Mouse (Mus musculus): ENCODE results near the gene Dock8.
A peak's percentile ranks its signal among the peaks of the same experiment; 100 is the strongest.

The Dock8 gene

DNA sequence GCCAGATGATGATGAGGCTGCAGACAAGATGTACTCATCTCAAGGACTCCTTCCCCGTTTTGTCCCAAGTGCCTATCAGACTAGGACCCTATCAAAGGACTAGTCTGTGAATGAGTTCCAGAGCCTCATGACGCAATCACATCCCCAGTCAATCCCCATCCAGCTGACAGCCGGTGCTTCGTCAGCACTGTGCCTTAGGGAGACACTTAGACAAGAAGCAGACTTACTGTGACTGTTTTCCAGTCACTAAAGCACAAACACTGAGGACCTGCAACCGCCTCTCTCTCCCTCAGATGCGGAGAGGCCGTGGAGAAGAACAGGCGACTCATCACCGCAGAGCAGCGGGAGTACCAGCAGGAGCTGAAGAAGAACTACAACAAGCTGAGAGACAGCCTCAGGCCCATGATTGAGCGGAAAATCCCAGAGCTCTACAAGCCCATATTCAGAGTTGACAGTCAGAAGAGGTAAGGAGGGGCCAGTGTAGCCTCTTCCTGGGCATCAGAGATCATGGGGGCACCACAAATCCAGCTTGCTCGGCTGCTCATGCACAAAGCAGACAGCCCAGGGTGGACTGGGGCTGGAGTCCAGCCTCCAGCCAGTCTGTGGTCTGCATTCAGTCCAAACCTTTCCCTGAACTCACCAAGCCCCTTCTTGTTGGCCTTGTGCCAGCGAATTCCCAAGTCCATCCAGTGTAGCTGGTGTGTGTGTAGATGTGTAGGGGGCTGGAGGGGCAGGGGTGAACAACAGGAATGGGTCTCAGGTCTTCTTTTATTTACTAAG, 200.9 kb downstream of the Dock8 start:
- no peak for DNase-seq (ENCODE audit: low spot score)

DNA sequence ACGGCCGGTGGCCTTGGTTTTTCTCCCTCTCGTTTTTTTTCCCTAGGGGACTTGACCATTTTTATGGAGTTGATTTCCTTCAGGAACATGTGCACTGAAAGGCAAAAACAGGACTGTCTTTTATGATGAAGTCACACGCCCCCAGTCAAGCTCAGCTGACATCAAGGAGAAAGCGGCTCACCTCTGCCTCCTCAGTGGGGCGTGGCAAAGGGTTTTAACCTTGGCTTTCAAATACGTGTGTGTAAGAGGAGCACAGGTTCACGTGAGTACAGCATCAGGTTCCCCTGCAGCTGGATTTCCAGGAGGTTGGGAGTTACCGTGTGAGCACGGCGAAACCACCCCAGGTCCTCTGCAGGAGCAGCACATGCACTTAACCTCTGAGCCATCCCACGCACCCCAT, 203.7 kb downstream of the Dock8 start:
- DNase-seq (ENCODE audit: low spot score) = no peak

DNA sequence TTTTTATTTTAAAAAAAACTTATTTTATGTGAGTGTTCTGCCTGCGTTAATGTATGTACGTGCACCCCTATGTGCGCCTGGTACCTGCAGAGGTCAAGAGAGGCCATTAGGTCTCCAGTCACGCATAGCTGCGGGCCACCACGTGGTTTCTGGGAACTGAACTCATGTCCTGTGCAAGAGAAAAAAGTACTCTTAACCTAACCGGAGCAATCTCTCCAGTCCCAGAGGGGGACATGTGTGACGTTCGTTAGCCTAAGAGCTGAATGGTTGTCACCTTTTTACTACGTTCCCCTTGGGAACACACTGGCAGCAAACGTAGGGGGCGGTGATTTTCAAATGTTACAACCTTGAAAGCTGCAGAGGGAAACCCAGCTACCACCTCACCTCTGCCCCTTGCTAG, 207.6 kb downstream of the Dock8 start:
- no peak for DNase-seq (ENCODE audit: low spot score)

DNA sequence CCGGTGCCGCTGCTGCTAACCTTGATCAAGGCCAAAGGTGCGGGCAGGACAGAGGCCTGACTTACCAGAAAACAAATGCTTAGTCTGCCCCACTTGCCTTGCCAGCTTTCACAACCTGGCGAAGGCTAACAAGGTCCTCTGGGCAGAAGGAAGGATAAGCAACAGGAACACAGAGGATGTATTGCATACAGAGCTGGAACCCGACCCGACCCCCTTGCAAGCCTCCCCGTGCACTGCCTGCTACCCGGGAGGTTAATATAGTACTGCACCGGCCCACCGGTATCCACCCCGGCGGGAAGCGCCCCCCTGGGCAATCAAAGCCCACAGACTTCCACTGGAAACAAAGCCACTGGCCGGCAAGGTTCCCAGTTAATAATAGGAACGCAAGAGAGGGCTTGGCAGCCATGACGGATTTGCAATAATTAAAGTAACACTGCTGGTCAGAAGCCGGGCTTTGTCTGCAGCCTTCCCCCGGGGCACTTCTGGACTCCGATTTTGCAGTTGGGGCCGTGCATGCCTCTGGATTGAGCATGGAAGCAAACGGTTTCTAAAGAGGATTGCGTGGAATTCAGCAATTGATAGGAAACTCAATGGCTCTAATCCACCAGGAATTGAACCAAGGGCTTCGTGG, 208.5 kb downstream of the Dock8 start:
- peak; percentile 65 for DNase-seq (ENCODE audit: low spot score)

DNA sequence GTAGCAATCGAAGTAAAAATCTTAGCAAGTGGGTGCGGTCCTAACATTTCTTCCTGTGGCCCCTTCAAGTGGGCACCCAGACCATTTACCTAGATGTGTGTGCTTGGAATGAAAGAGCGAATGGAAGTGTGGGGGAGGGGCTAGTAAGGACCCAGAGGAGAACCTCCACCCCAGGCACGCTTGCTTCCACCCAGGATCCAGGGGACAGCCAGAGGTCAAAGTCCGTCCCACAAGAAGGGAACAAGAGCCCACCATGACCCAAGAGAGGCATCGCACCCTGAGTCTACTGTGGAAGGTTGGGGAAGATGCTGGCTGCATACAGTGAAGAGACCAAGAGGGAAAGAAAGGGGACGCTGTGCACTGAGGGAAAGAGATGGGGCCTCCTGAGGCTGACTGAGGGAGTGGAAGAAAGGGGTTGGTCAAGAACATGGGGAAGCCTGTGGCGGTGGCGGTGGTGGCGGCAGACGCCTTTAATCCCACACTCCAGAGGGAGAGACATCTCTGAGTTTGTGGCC, 209.3 kb downstream of the Dock8 start:
- no peak for DNase-seq (ENCODE audit: low spot score)

DNA sequence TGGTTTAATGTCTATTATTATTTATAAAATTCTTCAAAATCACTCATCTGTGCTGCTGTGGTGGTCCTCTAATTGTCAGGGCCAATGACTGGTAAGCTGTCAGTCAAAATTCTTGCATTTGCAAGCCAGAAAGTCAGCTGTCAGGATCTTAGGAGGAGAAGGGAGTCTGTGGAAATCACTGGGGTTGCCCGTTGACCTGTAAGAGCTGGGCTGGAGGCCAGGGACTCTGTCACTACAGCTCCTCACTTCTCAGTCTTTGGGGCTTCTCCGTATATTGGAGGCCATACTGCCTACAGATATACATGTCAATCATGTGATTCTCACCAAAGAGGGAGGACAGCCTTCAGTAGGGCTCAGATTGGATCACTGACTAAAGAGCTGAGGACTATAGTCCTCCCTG, 221.3 kb downstream of the Dock8 start:
- DNase-seq (ENCODE audit: low spot score) = no peak

DNA sequence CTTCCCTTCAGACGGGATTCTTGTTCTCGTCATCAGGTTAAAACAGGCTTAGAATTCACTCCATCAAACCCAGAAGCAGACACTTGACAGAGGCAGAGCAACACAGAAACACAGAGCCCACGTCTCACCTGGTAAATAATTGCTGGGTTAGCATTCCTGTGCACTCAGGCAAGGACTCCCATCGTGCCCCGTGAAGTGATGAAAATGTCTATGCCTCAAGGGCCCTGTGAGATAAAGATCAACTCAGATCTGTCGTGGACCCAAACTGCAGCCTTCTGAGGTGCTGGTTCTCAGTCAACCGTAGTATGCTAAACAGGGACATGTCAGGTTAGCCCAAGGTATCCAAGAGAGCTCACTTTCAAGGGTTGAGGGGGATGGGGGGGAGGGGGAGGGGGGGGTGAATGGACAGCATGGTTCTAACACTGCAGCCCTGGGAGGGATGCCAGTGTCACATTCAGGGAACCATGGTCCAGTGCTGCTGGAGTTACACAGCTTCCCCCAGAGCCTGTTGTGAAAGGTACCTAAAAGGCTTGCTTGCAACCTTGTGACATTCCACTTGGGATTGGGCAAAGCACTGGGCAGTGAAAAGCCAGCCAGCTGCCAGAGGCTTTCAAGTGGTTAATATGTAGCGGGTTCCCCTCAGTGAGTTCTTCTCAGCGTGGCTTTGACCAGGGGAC, 222.8 kb downstream of the Dock8 start:
- no peak for DNase-seq (ENCODE audit: low spot score)

DNA sequence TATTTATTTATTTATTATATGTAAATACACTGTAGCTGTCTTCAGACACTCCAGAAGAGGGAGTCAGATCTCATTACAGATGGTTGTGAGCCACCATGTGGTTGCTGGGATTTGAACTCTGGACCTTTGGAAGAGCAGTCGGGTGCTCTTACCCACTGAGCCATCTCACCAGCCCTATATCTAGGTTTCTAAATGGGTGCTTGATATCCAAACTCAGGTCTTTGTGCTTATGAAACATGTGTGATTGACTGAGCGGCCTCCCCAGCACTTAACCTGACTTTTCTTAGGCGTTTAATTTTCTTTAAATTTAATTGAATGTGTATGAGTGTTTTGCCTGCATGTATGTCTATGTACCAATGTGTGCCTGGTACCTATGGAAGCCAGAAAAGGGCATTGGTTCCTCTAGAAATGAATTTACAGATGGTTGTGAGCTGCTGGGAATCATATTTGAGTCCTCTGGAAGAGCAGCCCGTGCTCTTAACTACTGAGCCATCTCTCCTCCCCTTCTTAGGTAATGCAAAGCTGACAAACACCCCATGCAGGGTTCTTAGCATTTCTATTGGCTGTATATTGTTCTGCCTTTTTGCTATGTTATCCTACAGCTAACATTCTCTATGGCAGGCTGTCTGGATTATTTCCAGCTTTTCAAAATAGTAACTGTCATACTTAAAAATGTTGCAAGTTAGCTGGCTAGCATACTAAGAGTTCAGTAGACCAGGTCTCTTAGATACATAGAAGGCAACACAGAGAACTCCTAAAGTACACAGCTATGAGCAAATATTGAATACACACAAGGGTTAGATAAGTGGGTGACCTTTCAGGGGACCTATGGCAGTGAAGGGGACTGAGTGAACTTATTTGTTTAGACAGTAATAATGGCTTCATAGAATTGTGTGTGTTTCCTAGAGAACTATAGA, 231.0 kb downstream of the Dock8 start:
- no peak for DNase-seq (ENCODE audit: low spot score)

DNA sequence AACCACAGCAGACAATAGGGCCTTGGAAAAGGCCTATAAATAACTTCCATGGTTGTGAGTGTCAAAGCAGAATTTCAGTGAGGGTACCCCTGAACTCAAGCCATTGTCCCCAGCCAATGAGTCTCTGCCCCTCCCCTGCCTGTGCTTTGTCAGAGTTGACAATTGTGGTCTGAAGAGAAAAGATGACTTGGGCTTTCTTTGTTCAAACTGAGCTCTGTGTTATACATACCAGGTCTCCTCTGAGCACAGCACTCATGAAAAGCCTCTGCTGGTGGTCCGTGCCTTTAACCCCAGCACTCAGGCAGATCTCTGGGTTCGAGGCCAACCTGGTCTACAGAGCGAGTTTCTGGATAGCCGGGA, 231.6 kb downstream of the Dock8 start:
- DNase-seq (ENCODE audit: low spot score) = peak; percentile 74

DNA sequence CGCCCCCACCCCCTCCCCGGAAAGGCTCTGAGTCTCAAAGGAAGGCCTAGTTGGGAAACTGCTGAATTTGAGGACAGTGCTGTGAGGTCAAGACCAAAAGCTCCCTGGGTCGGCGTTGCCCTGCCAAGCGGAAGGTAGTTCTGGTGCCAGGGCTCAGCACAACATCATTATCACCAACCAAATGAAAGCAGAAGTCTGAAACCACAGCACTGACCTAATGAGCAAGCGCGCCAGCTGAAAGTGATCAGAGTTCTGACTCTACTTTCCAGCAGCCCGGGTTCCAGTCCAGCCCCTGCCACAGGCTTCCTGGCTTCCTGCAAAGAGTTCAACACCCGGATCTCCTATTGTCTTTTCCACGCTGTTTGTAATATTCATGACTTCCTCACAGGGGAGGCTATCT, 232.7 kb downstream of the Dock8 start:
- no peak for DNase-seq (ENCODE audit: low spot score)

DNA sequence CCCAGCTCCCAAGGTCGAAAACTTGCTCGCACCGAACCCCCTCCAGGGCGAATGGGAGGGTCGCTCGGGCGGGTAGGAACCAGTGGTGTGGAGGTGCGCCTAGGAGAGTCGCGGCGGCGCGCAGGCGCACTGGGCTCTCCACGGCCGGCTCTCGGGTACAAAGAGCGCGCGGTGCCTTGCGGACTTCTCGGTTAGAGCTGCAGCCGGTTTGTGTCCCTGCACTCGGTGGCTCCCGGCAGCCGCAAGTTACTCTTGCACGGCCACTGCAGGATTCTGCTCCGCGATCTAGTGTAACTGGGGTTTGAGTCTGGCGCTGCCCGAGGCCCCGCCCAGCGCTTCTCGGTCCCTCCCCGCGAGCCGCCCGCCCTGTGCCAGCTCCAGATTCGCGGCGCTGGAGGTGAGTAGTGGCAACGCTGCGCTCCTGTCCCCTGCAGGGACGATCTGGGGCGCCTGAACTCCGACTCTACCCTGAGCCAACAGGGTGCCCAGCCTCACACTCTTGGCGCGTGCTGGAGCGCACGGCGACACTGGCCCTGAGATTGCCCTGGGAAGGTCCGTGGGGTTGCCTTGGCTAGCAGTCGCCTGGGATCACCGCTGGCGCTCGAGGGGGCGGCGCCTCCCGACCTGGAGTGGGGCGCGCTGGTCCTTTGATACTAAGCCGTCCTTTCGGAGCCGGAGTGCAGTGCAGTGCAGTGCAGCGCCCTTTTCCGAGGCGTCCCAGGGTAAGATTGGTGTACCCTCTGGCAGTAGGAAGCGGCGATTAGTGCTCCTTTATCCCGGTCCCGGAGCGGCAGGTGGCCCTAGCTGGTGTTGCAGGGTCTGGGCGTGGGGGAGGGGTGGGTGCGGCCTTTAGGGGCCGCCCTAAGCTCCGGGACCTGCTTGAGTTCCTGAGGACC, 237.5 kb downstream of the Dock8 start, which contains the start of gene Kank1:
Gene Kank1 (plus strand): TSS at position 380 of the 896 bp plus-strand sequence.
- DNase-seq (ENCODE audit: low spot score) = peak; percentile 84

DNA sequence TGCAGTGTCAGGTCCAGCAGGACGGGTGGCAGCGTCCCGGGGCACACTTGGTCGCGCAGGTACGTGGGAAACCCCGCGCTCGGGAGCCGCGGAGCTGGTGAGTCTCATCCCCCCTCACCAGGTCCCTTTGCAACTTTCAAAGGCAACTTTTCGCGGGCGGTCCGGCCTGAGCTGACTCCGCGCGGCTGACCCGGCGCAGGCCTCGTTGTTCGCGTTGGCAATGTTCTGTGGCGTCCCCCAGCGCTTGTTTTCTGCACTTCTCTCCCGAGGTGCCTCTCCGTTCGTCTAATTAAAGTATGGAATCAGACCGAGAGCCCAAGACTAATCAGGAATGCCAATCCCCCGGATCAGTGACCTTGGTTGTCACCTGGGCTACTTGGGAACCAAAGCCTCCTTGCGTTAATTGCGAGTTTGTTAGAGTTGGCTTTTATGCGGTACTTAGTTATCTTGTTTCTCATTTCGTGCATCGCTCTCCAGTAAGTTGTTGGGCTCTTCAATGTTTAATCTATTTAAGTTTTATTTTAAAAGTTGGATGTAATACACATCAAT, 238.2 kb downstream of the Dock8 start:
- DNase-seq (ENCODE audit: low spot score) = peak; percentile 79

DNA sequence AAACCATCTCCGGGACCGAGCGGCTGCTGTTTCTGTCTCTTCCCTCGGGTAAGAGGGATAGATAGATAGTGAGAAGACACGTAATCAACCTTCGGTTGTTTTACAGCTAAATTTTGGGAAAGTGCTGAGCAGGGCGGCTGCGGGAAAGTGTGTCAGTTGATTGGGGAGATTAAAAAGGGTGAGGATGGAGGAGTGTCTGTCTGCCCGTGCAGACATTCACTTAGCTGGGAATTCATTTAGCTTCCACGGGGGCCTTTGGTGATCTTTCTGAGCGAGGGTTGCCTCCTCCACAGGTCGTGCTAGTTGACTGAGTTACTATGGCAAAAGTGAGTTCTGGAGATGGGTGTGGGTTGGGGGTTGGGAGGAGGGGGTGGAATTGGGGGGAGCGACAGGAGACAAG, 238.8 kb downstream of the Dock8 start:
- no peak for DNase-seq (ENCODE audit: low spot score)

DNA sequence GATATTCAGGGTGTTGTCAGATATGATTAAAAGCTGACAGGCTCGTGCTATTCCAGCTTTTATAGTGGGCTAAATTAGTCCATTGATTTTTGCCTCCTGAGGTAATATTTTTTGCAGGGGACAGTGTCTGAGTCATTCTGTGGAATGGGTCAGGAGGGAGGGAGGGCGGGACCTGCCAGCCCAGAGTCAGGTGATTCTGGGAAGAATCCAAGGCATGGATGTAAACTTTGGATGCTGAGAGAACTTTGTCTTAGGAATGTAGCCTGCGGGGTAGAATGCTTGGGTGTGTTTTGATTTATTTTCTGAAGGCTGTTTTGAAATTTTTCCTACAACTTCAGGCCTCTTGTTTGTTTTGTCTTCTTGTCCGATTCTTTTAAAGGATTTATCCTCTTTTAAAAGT, 244.2 kb downstream of the Dock8 start:
- DNase-seq (ENCODE audit: low spot score) = no peak

DNA sequence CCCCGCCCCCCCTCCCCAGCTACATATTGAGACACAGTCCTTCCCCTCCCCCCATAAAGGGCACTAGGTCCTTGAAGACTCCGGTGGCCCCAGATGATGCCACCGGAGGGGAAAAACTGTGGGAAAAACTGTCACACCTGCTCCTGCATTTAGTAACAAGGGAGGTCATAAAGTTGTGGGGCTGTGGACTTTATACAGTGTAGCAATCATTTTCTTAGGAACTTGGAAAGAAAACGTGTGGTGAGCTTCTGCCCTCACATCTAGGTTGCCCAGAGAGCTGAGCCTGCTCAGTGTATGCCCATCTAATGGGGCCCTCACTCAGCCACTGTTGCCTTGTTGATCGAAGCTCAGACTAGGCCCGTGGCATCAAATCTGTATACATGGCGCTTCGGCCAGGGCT, 246.7 kb downstream of the Dock8 start:
- no peak for DNase-seq (ENCODE audit: low spot score)

DNA sequence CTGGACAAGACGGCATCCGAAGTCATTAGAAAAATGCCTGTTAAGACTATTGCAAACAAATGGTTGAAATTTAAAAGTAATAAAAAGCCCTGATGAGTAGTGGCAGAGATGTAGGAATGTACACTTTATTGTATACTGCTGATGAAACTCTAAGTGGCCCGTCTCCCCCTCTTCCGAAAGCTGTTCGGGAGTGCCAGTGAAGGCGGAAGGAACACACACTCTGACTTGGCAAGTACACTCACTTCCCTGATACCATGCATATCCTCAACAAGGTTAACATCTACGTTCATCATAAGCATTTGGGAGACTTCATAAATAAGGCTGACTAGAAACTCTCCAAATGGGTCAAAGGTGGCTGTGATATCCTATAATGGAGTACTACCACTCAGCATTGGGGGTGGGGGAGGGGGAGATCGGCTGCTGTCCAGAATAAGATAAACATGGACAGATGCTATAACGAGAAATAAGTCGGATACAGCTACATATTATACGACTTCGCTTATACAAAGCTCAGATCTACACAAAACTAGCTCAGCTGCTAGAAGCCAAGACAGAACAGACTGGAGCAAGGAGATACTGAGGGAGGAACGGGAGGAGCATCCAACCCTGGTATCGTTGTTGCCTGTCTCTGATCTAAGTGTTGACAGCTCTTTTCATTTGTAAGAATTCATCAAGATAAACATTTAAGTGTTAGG, 248.7 kb downstream of the Dock8 start:
- no peak for DNase-seq (ENCODE audit: low spot score)

DNA sequence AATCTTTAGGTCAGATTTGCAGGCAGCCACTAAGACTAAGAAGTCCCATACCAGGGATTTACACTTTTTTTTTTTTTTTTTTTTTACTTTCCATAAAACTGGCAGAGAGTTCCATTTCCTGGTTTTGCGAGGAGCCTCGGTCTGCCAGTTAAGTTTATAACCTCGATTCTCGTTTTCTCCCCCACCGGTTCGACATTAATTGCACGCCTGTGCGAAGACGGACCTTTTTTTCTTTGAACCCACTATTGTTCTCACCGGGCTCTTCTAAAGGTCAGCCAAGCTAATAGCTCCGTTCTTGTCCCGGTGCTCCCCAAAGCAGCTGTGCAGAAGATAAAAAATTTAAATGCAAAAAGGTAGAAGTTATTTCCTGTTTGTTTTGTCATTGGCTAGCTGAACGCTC, 249.9 kb downstream of the Dock8 start:
- no peak for DNase-seq (ENCODE audit: low spot score)

DNA sequence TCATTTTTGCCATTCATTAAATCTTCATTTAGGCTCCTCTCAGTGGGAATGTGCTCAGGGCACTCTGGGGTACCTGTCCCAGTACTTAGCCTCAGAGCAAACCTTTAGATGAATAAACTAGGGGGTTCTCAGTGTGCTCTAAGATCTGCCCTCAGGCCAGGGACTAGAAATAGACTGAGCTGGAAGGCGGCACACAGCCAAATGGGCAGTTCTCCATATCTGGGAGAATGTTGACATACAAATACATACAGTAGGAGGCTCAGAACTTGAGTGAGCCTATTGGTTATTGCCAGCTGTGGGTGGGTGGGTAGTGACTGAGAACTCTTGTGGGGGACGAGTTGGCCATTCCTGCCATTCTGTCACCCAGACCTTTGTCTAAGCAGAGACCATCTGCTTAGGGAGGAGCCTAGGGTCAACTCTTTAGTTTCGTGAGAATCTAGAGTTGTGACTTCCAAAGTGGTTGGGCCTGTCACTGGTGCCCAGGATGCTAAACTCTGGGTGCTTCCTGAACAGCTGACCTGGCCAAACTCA, 252.3 kb downstream of the Dock8 start:
- DNase-seq (ENCODE audit: low spot score) = no peak

All from embryo, embryonic 10 days (tissue).